Mouse (Mus musculus) left cerebral cortex, adult 8-10 months (tissue): ENCODE results near the gene Notum. TPM values are rescaled to one million over a fixed set of nuclear protein-coding genes. Genes with fewer than 3 reads are reported as not detected.
"Not testable (repeated sequence)": the region's sequence is repeated elsewhere in the genome, so short reads cannot be mapped to it uniquely, and the experiment has no call there.

Source experiments
- DNase-seq, 2 experiments: peaks; one replicate each; pipeline ENCODE4 v3.0.0; 2022; ENCODE audit warnings: low spot score in 2 of 2
- total RNA-seq, 4 experiments: library from RNA; stranded (reverse); gene quantifications; 2 replicates each; pipeline ENCODE4 v1.2.4; 2022

Gene Notum
- total RNA-seq, 4 experiments from 2014 or later = 2.1 to 7.1 (median 4.0) TPM

- not testable (repeated sequence) for DNase-seq
These were observed 14.9 kb upstream of the Notum start for GRCm38 (mm10) chr11:120675875-120676274.

- DNase-seq = no peak
These were observed 12.7 kb upstream of the Notum start for GRCm38 (mm10) chr11:120673594-120674122.

- DNase-seq = peak; percentile 83 to 92
These were observed 12.0 kb upstream of the Notum start, which contains the start of gene Aspscr1 for GRCm38 (mm10) chr11:120672687-120673593. Gene Aspscr1 (plus strand): TSS chr11:120672973.

GRCm38 (mm10) chr11:120666617-120667016, 5.6 kb upstream of the Notum start:
- no peak for DNase-seq

GRCm38 (mm10) chr11:120665406-120665805, 4.4 kb upstream of the Notum start:
- DNase-seq = no peak

- no peak for DNase-seq
These were observed 2.7 kb upstream of the Notum start for GRCm38 (mm10) chr11:120663714-120664113.

GRCm38 (mm10) chr11:120662759-120663158, 1.8 kb upstream of the Notum start:
- DNase-seq = no peak

GRCm38 (mm10) chr11:120660301-120661075, 487 bp downstream of the Notum start:
- no peak for DNase-seq

GRCm38 (mm10) chr11:120659509-120660300, 1.3 kb downstream of the Notum start:
- no peak for DNase-seq

- peak in 1 of 2 experiments; percentile 63 for DNase-seq
These were observed 2.0 kb downstream of the Notum start for GRCm38 (mm10) chr11:120658876-120659410.

GRCm38 (mm10) chr11:120657301-120657700, 3.7 kb downstream of the Notum start:
- DNase-seq = no peak

GRCm38 (mm10) chr11:120654741-120655140, 6.2 kb downstream of the Notum start:
- no peak for DNase-seq

GRCm38 (mm10) chr11:120651872-120652271, 9.1 kb downstream of the Notum start:
- DNase-seq = no peak

- no peak for DNase-seq
These were observed 12.9 kb downstream of the Notum start, which contains the start of gene Myadml2 for GRCm38 (mm10) chr11:120648001-120648476. Gene Myadml2 (minus strand): TSS chr11:120648158.

GRCm38 (mm10) chr11:120647047-120647830, 13.7 kb downstream of the Notum start:
- no peak for DNase-seq

- DNase-seq = peak; percentile 83 to 89
These were observed 17.4 kb downstream of the Notum start, which contains the start of gene Pycr1 for GRCm38 (mm10) chr11:120643601-120643987. Gene Pycr1 (minus strand): TSS chr11:120643769.

- DNase-seq = no peak
These were observed 17.9 kb downstream of the Notum start for GRCm38 (mm10) chr11:120642939-120643600.

GRCm38 (mm10) chr11:120641869-120642268, 19.1 kb downstream of the Notum start:
- no peak for DNase-seq

- no peak for DNase-seq
These were observed 19.7 kb downstream of the Notum start for GRCm38 (mm10) chr11:120641255-120641654.
